Mouse (Mus musculus): Measurements from ENCODE around the gene Fat2. TPM values are rescaled to one million over a fixed set of nuclear protein-coding genes. Genes with fewer than 3 reads are reported as not detected.

The Fat2 gene
- polyA plus RNA-seq, 1 experiment: not detected

DNA sequence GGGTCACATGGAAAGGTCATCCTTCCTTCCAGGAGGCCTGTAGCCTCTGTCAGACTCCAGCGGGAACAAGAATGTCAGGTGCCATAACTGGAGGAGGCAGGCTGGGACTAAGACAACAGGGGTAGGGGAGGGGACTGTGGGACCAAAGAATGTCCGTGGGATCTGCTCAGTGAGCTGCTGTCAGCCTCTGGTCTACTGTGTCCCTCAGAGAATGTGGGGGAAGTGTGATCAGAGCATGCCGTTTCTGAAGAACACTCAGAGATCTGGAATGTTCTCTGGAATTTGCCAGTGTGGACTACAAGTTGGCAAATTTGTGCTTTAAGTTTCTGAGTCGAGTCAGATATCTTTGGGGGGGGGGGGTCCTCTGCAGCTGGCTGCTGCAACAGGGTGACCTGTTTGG, 34.0 kb downstream of the Fat2 start:
- TF ChIP-seq GATA1 (IDR thresholded peaks at IDR 0.05; ENCODE audit: low read length): no peak

DNA sequence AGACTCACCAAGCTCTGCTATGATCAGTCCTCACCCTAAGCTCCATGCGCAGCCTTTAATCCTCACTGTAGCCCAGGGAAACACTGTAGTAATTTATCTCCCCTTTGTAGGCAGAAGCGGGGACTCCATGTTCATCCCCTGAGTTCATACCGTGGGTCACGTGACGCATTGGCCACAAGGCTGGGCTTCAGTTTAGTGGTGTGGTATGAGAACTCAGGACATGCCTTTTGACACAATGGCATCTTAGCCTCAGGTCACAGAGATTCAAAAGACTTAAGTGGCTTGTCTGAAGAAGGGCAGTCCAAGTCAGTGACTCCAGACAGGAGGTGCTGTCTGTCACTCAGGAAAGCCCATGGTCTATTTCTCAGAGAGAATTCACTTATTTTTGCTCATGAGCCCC, 43.2 kb downstream of the Fat2 start:
- TF ChIP-seq GATA1 (IDR thresholded peaks at IDR 0.05; ENCODE audit: low read length): no peak

DNA sequence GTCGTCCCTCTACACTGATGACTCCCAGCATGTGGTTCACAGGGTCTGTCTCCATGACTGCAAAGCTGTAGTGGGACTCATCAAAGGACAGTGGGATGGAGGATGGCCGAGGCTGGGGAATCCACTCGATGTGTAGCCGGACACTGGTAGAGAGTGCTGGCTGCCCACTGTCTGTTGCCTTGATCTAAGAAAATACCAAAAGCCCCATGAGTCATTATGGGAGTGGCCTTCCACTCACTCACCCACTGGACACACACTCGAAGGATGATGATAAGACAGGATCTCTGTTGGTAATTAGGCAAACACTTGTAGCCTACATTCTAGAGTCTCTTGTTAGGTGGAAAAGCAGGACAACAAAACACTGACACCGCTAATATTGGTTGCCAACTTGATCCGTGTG, 44.5 kb downstream of the Fat2 start:
- no peak for TF ChIP-seq GATA1 (IDR thresholded peaks at IDR 0.05; ENCODE audit: low read length)

DNA sequence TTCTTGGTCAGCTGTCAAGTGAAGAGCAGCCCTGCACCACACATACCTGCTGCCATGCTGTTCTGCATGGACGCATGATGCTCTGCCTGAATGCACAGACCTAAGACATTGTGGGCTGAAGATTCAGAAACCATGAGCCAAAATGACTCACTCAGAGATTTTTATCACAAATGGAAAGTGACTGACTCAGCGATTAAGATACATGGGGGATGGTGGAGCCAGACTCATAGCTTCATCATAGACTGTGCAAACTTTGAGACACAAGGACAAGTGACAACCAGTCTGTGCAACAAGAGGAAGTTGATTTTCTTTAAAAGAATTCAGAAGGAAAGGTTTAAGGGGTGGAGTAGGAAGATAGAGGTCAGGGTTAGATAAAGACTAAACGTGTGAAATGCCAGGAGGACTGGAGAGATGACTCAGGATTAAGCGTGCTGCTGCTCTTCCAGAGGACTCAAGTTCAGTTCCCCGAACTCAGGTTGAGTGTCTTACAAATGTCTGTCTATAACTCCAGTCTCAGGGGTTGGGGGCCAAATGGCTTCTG, 46.4 kb downstream of the Fat2 start:
- no peak for TF ChIP-seq GATA1 (IDR thresholded peaks at IDR 0.05; ENCODE audit: low read length)

DNA sequence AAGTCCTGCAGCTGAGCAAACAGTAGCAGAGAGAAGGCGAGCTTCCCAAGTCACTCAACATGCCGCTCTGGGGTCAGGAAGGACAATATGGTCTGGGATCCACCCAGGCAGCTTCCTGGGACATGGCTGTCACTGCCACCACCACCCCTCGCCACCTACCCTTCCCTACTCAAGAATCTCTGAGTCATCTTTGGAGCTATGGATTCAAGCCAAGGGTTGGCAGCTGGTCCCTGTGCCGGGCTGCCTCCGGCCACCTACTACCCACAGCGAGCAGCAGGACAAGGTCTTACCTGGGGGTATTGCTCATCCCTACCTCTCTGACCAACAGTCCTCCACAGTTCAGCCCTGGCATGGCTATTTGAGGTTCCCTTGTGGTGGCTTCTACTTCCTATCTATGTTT, 61.6 kb downstream of the Fat2 start:
- no peak for TF ChIP-seq GATA1 (IDR thresholded peaks at IDR 0.05; ENCODE audit: low read length)

DNA sequence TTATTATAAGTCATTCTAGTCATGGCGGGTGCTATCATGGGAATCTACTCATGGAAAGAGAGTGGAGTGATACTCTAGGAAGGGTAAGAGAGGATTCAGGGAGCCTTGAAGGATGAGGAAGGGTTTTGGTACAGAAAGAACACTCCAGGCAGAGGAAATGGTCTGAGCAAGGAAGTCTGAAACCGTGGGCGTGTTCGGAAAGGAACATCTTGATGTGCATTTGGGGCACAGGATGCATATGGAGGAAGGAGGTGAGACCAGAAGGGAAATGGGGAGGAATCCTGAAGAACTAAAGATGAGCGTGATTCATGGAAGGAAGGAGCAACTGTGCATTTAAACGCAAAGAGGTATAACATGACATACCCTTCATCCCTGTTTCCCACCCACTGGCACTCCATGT, 67.8 kb downstream of the Fat2 start:
- no peak for TF ChIP-seq GATA1 (IDR thresholded peaks at IDR 0.05; ENCODE audit: low read length)

DNA sequence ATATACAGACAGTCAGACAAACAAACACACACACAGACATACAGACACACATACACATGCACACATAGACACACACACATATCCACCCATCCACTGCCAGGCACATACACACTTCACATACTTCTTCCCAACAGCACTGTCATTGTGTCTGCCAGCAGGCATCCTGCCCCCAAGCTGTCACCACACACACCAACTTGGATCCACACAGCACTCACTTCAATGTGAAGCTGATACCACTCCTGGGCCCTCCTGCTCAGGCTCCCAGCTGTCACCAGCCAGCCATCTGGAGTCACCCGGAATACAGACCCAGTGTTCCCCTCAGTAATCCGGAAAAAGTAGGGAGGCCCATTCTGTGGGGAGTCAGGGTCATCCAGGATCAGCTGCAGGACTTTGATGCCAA, 70.7 kb downstream of the Fat2 start:
- no peak for TF ChIP-seq GATA1 (IDR thresholded peaks at IDR 0.05; ENCODE audit: low read length)

DNA sequence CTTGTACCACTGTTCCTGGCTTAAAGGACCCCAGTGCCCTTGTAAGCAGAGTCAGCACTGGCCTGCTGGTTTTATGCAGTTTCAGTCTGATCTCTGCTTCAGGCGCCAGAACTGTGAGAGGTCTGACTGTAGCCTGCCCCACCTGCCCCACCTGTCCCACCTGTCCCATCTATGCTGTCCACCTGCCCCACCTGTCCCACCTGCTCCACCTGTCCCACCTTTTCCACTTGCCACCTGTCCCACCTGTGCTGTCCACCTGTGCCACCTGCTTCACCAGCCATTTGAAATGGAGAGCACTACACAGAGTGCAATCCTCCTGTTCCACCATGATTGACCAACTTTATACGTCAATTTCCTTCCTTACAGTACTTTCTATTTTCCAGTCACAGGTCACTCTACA, 72.0 kb downstream of the Fat2 start:
- no peak for TF ChIP-seq GATA1 (IDR thresholded peaks at IDR 0.05; ENCODE audit: low read length)

DNA sequence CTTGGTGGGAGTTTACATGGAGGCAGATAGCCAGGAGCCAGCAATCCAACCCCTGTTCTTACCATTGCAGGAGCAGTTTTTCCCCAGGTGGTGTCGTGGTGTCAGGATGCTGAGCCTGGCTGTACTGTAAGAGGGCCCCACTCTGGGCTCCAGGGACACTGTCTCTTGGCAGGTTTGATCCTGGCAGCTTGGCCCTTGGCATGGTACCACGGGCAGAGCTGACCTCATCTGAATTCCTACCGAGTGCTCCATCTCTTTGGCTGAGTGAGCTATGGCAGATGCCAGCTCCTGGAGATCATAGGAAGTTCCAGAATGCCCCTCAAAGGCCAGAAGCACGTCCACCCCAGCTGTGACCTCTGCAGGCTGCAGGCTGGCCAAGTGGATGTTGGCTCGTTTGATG, 74.4 kb downstream of the Fat2 start:
- no peak for TF ChIP-seq GATA1 (IDR thresholded peaks at IDR 0.05; ENCODE audit: low read length)

DNA sequence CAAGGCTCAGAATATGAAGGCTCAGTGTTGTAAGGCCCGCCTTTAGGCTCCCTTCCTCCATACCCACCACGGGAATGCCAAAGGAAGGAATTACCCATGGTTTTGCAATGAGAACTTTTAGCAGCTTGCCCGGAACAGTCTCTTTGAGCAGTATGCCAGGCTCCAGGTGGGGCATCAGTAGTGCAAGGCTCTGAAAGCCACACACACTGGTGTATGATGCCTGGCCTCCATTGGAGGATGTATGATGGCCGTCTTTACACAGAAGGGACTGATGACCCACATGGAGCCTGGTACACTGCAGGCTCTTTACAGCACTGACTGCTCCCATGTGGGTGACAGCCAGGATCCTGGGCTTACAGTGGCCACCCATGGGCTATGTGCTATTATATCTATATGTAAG, 75.3 kb downstream of the Fat2 start:
- no peak for TF ChIP-seq GATA1 (IDR thresholded peaks at IDR 0.05; ENCODE audit: low read length)

DNA sequence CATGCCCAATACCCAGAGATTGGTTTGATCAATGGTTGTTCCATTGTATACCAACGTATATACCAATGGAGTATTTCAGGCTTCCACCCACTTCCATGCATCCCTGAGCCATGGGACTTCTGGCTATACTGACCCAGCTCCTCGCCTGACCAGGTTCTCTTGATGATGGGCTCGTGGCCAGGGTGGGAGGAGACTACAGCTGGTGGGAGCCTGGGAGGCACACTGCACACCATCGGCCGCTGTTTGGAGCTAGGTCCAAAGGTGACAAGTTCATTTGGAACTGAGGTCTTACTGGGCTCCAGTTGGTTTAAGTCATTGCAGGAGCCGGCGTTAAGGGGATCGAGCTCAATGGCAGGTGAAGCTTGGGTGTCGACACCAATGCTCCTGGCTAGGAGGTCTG, 83.0 kb downstream of the Fat2 start:
- TF ChIP-seq GATA1 (IDR thresholded peaks at IDR 0.05; ENCODE audit: low read length): no peak

DNA sequence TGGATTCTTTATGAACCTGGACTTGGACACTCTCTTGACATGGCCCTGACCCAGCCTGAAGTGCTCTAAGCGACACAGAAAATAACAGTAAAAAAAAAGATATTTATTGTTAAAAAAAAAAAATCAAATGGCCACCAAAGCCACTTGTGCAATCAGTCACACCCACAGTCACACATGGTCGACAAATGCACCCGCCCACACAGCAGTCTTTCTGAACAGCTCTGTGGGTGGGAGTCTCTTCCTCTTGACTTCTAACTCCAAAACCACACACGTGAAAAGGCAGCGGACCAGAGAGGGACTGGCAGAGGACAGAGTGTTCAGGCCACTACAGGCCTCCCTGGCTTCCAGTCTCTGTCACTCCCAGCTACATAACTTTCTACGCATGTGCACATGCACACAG, 85.8 kb downstream of the Fat2 start:
- no peak for TF ChIP-seq GATA1 (IDR thresholded peaks at IDR 0.05; ENCODE audit: low read length)

DNA sequence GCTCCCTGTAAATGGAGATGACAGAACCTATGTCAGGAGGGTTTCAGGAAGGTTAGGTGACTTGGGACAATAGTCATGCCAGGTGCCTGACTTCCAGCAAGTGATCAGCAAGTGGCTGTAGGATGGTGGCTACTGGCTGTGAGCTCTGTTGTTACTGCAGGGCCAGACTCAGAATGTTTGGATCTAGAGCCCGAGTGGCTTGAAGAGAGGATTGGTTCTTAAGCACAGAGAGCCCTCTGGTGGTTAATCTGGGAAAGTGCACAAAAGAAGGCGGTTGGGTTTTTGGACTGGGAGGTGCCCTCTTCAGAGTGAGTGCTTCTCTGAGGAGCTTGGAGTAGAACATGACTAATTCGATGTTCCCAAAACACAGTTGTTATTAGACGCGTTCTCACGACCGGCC, 95.8 kb downstream of the Fat2 start:
- TF ChIP-seq GATA1 (IDR thresholded peaks at IDR 0.05; ENCODE audit: low read length): no peak

DNA sequence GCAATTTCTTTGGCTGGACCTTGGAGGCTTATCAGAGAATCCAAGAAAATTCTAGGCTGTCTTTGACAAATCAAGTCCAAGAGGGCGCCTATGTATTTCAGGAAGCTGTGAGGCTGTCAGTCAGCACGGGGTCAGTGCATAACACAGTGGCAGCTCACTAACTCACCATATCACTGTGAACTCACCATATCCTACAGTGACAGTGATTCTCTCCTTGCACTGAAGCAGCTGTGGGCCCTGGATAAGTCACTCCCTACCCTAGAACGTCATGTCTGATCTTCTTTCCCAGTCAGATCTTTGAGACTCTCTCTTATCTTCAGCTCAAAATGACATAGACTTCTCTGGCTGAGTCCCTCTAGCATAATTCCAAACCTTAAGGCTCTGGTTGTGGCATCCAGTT, 96.9 kb downstream of the Fat2 start:
- TF ChIP-seq GATA1 (IDR thresholded peaks at IDR 0.05; ENCODE audit: low read length): no peak

DNA sequence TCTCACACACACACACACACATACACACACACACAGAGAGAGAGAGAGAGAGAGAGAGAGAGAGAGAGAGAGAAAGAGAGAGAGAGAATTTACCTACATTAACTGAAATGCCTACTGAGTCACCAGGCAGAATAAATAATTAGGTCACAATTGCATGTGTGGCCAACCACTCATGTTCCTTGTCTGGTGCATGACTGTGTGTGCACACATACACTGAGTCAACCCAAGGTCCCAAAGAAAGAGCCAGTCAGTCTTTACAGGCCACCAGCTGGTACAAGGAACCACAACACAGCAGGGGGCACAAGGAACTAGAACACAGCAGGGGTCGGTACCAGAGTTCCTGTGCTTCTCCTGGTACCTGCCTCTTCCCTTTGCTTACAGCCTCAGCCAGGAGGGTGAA, 99.5 kb downstream of the Fat2 start:
- no peak for TF ChIP-seq GATA1 (IDR thresholded peaks at IDR 0.05; ENCODE audit: low read length)

DNA sequence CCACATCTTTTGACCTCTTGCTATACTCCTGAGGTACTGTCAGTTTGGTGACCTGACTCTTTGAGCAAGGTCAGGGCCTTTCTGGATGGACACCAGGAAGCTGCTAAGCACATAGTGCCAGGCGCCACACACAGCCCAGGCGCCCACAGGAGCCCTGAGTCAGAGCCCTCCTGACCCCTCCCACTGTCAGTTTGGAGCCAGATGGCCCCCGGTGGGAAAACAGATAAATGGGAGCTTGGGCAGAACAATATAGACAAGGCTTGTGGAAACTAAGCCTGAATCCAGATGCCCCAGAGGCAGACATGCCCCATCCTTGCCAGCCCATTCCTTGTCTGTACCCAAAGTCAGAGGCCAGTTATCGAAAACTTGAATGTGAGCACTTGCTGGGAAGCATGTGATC, 101.6 kb downstream of the Fat2 start:
- TF ChIP-seq GATA1 (IDR thresholded peaks at IDR 0.05; ENCODE audit: low read length): no peak

DNA sequence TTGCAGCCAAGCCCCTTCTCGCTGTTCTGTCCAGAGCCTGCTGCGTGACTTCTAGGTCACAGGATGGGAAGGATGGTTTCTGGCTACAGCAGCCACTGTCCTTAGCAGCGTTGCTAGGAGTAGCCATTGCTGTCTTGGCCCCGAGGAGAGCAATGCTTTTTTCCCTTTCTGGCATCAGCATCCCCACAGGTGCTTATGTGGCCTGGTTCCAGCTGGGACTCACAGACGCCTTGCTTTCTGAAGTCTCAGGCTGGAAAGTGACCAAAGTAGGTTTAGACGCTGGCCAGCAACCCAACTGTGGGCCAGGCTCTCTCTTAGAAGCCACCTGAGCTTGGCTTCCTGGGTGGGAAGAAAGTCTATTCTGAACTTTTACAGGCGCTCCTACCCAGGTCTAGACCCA, 102.1 kb downstream of the Fat2 start:
- TF ChIP-seq GATA1 (IDR thresholded peaks at IDR 0.05; ENCODE audit: low read length): no peak

DNA sequence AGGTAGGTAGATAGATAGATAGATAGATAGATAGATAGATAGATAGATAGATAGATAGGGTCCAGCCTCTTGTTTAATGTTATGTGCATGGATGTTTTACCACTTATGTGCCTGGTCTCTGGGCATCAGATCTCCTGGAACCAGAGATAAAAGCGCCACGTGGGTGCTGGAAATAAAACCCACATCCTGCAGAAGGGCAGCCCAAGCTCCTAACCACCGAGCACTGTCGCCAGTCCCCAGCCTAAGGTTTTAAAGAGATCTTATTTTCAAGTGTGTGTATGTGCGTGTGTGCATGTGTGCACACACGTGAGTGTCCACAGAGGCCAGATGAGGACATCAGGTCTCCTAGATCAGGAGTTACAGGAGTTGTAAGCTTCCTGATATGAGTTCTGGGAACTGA, 105.3 kb downstream of the Fat2 start:
- TF ChIP-seq GATA1 (IDR thresholded peaks at IDR 0.05; ENCODE audit: low read length): no peak
